Mouse (Mus musculus): Measurements from ENCODE around the gene Pxk. TPM values are rescaled to one million over a fixed set of nuclear protein-coding genes. Genes with fewer than 3 reads are reported as not detected.
A peak's percentile ranks its signal among the peaks of the same experiment; 100 is the strongest.

Pxk gene
- polyA plus RNA-seq, 1 experiment from 2014 or later = 26.4 TPM

- Histone ChIP-seq H3K4me1 (replicated peaks; ENCODE audit: control insufficient read depth, insufficient read depth, low read length) (no peaks in the 10 kb centered on the region; the same call in 1 of the 2 replicates), H3K27ac (ENCODE audit: low read depth, low read length) (peak overlapping the region; percentile 26; the same call in 1 of the 2 replicates), H3K36me3 (ENCODE audit: control insufficient read depth, insufficient read depth, low read length) (no peaks in the 10 kb centered on the region), H3K9ac (ENCODE audit: low read length) (no peak overlapping the region), H3K4me2 (ENCODE audit: low read depth, low read length, severe bottlenecking) (no peak overlapping the region), H3K9me3 (ENCODE audit: control insufficient read depth, low read length) (no peaks in the 10 kb centered on the region), H3K27me3 (ENCODE audit: control insufficient read depth, insufficient read depth, low read length) (no peaks in the 10 kb centered on the region), H3K4me3 (ENCODE audit: low read depth, low read length) (no peak overlapping the region)
- WGBS = 43% methylated on average over 3 of the region's 3 CpGs
- no peak for ATAC-seq (replicated peaks; ENCODE audit: low FRiP score)
- peak; percentile 35 for DNase-seq (ENCODE audit: low spot score)
Observed at GRCm38 (mm10) chr14:8062537-8063301, 35.3 kb upstream of the Pxk start.

DNA sequence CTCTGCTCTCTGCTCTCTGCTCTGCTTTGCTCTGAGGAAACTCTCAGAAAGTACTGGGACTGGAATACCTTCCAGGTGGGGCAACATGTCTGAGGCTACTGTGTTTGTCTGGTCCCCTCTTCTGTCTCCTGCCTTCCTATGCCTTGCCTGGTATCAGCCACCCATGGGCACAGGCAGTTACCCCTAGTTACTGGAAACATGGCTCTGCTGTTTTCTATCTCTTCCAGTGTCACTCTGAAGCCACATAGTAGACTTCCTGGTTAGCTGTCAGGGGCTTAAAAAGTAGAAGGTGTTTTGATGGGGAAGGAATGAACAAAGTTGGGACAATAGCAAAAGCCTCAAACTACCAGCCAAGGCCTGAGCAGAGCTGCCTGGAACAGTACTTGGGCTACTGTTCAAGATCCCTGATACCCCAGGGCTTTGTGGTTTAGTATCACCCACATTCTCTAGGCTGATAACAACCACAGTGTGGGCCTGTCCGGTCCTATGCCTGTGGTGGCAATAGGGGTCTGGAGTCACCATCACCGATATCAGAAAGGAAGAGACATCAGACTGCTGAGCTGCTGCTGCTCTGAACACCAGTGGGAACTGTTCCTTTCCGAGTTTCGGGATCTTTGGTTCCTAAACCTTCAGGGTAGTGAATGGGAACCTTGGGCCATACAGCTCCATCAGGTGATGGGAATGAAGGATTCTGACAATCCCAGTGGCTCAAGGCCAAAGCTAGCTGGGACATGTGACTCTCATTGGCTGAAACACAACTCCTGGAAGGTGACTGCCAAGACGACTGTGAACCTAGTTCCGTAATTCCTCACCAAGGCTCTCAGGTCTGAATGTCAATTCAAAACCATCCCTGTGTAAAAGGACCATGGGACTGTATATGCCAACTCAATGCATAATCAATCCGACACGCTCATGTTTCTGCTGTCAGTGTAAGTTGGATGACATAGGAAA, 33.9 kb upstream of the Pxk start:
- Histone ChIP-seq H3K4me1 (replicated peaks; ENCODE audit: control insufficient read depth, insufficient read depth, low read length) (no peaks in the 10 kb centered on the region; the same call in 1 of the 2 replicates), H3K4me2 (ENCODE audit: low read depth, low read length, severe bottlenecking) (no peak overlapping the region), H3K9me3 (ENCODE audit: control insufficient read depth, low read length) (no peaks in the 10 kb centered on the region), H3K27ac (ENCODE audit: low read depth, low read length) (no peak overlapping the region), H3K36me3 (ENCODE audit: control insufficient read depth, insufficient read depth, low read length) (no peaks in the 10 kb centered on the region), H3K4me3 (ENCODE audit: low read depth, low read length) (no peak overlapping the region), H3K27me3 (ENCODE audit: control insufficient read depth, insufficient read depth, low read length) (no peaks in the 10 kb centered on the region), H3K9ac (ENCODE audit: low read length) (no peak overlapping the region)
- 90% methylated on average over 8 of the region's 8 CpGs for WGBS
- DNase-seq (ENCODE audit: low spot score) (peak; percentile 39), ATAC-seq (replicated peaks; ENCODE audit: low FRiP score) (no peak)

- peak within 1 kb of the TSS; percentile 75 for H3K4me2 ChIP-seq (ENCODE audit: low read depth, low read length, severe bottlenecking)
- no peaks in the 10 kb centered on the region for H3K4me1 ChIP-seq (replicated peaks; ENCODE audit: control insufficient read depth, insufficient read depth, low read length)
- ATAC-seq (replicated peaks; ENCODE audit: low FRiP score) = peak; percentile 95
- H3K36me3 ChIP-seq (ENCODE audit: control insufficient read depth, insufficient read depth, low read length) = no peaks in the 10 kb centered on the region
- H3K9ac ChIP-seq (ENCODE audit: low read length) = peak within 1 kb of the TSS; percentile 72
- under 1% methylated on average over 47 of the region's 47 CpGs for WGBS
- DNase-seq (ENCODE audit: low spot score) = peak; percentile 96
- H3K4me3 ChIP-seq (ENCODE audit: low read depth, low read length) = peak within 1 kb of the TSS; percentile 65
- H3K27ac ChIP-seq (ENCODE audit: low read depth, low read length) = peak within 1 kb of the TSS; percentile 79
- no peaks in the 10 kb centered on the region for H3K27me3 ChIP-seq (ENCODE audit: control insufficient read depth, insufficient read depth, low read length)
- no peaks in the 10 kb centered on the region for H3K9me3 ChIP-seq (ENCODE audit: control insufficient read depth, low read length)
Observed at GRCm38 (mm10) chr14:8080165-8080679, 17.8 kb upstream of the Pxk start, which contains the start of gene Rpp14. Rpp14 (plus strand) TSS chr14:8080367.

GRCm38 (mm10) chr14:8080718-8081117, 17.3 kb upstream of the Pxk start:
- Histone ChIP-seq H3K36me3 (ENCODE audit: control insufficient read depth, insufficient read depth, low read length) (no peaks in the 10 kb centered on the region), H3K4me2 (ENCODE audit: low read depth, low read length, severe bottlenecking) (peak overlapping the region; percentile 75), H3K27ac (ENCODE audit: low read depth, low read length) (peak overlapping the region; percentile 79; the same call in 1 of the 2 replicates), H3K4me1 (replicated peaks; ENCODE audit: control insufficient read depth, insufficient read depth, low read length) (no peaks in the 10 kb centered on the region), H3K27me3 (ENCODE audit: control insufficient read depth, insufficient read depth, low read length) (no peaks in the 10 kb centered on the region), H3K4me3 (ENCODE audit: low read depth, low read length) (peak overlapping the region; percentile 65), H3K9me3 (ENCODE audit: control insufficient read depth, low read length) (no peaks in the 10 kb centered on the region), H3K9ac (ENCODE audit: low read length) (peak overlapping the region; percentile 72)
- ATAC-seq (replicated peaks; ENCODE audit: low FRiP score) = peak; percentile 54
- DNase-seq (ENCODE audit: low spot score) = no peak
- 5% methylated on average over 11 of the region's 11 CpGs for WGBS

DNA sequence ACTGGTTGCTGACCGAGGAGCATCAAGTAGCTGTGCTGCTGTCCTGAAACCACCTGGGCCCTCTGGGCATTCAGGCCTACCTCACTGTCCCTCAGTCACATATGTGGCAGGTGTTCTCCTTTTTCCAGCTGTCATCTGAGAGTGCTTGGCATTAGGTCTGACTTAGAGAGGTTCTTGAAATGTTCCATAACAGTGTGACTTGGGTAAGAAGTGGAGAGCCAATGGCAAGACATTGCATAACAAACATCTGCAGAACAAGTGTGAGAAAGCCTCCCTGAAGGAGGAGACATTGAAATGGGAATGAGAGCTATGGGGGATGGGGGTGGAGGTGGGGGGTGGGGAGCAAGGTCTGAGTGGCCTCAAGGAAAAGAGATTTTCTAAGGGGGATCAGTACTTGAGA, 15.1 kb upstream of the Pxk start:
- Histone ChIP-seq H3K9me3 (ENCODE audit: control insufficient read depth, low read length) (no peaks in the 10 kb centered on the region), H3K27me3 (ENCODE audit: control insufficient read depth, insufficient read depth, low read length) (no peaks in the 10 kb centered on the region), H3K4me1 (replicated peaks; ENCODE audit: control insufficient read depth, insufficient read depth, low read length) (no peaks in the 10 kb centered on the region), H3K36me3 (ENCODE audit: control insufficient read depth, insufficient read depth, low read length) (peaks cover 3% of the 10 kb centered on the region; the same call in 1 of the 2 replicates), H3K4me2 (ENCODE audit: low read depth, low read length, severe bottlenecking) (no peak overlapping the region), H3K27ac (ENCODE audit: low read depth, low read length) (no peak overlapping the region), H3K4me3 (ENCODE audit: low read depth, low read length) (no peak overlapping the region), H3K9ac (ENCODE audit: low read length) (no peak overlapping the region)
- WGBS = 92% methylated on average over 1 of the region's 1 CpGs
- DNase-seq (ENCODE audit: low spot score) (no peak), ATAC-seq (replicated peaks; ENCODE audit: low FRiP score) (no peak)

GRCm38 (mm10) chr14:8089016-8089415, 9.0 kb upstream of the Pxk start:
- no peak overlapping the region for H3K9ac ChIP-seq (ENCODE audit: low read length)
- no peak overlapping the region for H3K27ac ChIP-seq (ENCODE audit: low read depth, low read length)
- no peak for ATAC-seq (replicated peaks; ENCODE audit: low FRiP score)
- H3K4me3 ChIP-seq (ENCODE audit: low read depth, low read length) = no peak overlapping the region
- DNase-seq (ENCODE audit: low spot score) = no peak
- H3K4me2 ChIP-seq (ENCODE audit: low read depth, low read length, severe bottlenecking) = no peak overlapping the region
- no peaks in the 10 kb centered on the region for H3K4me1 ChIP-seq (replicated peaks; ENCODE audit: control insufficient read depth, insufficient read depth, low read length)
- peaks cover 3% of the 10 kb centered on the region; the same call in 1 of the 2 replicates for H3K36me3 ChIP-seq (ENCODE audit: control insufficient read depth, insufficient read depth, low read length)
- no peaks in the 10 kb centered on the region for H3K9me3 ChIP-seq (ENCODE audit: control insufficient read depth, low read length)
- no peaks in the 10 kb centered on the region for H3K27me3 ChIP-seq (ENCODE audit: control insufficient read depth, insufficient read depth, low read length)
- 94% methylated on average over 2 of the region's 2 CpGs for WGBS

DNA sequence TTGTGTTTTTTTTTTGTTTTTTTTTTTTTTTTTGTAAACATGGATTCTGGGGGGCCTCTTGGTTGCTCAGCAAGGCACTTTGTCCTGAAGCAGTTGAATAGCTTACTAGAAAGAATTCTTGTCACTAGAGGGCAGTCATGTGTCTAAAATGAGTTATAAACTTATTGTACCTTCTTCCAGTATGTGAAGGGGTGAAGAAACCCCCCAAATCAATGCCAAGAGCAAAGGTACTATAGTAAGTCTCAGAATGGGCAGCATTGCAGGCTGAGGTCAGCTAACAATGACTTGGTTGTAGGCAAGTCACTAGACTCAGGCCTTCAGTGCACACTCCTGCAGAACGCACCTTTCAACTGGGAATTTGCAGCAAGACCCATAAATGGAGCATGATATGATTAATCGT, 5.4 kb upstream of the Pxk start:
- no peak overlapping the region for H3K4me3 ChIP-seq (ENCODE audit: low read depth, low read length)
- 87% methylated on average over 2 of the region's 2 CpGs for WGBS
- no peaks in the 10 kb centered on the region for H3K4me1 ChIP-seq (replicated peaks; ENCODE audit: control insufficient read depth, insufficient read depth, low read length)
- no peak overlapping the region for H3K9ac ChIP-seq (ENCODE audit: low read length)
- H3K9me3 ChIP-seq (ENCODE audit: control insufficient read depth, low read length) = no peaks in the 10 kb centered on the region
- no peak for DNase-seq (ENCODE audit: low spot score)
- no peak overlapping the region for H3K4me2 ChIP-seq (ENCODE audit: low read depth, low read length, severe bottlenecking)
- H3K36me3 ChIP-seq (ENCODE audit: control insufficient read depth, insufficient read depth, low read length) = no peaks in the 10 kb centered on the region; the same call in 1 of the 2 replicates
- no peak overlapping the region for H3K27ac ChIP-seq (ENCODE audit: low read depth, low read length)
- no peaks in the 10 kb centered on the region for H3K27me3 ChIP-seq (ENCODE audit: control insufficient read depth, insufficient read depth, low read length)
- ATAC-seq (replicated peaks; ENCODE audit: low FRiP score) = peak; percentile 45; the same call in 1 of the 2 replicates

GRCm38 (mm10) chr14:8093427-8093826, 4.6 kb upstream of the Pxk start:
- Histone ChIP-seq H3K27me3 (ENCODE audit: control insufficient read depth, insufficient read depth, low read length) (no peaks in the 10 kb centered on the region), H3K4me3 (ENCODE audit: low read depth, low read length) (no peak overlapping the region), H3K4me2 (ENCODE audit: low read depth, low read length, severe bottlenecking) (no peak overlapping the region), H3K36me3 (ENCODE audit: control insufficient read depth, insufficient read depth, low read length) (no peaks in the 10 kb centered on the region; the same call in 1 of the 2 replicates), H3K9me3 (ENCODE audit: control insufficient read depth, low read length) (no peaks in the 10 kb centered on the region), H3K4me1 (replicated peaks; ENCODE audit: control insufficient read depth, insufficient read depth, low read length) (no peaks in the 10 kb centered on the region), H3K27ac (ENCODE audit: low read depth, low read length) (no peak overlapping the region), H3K9ac (ENCODE audit: low read length) (no peak overlapping the region)
- WGBS = 44% methylated on average over 5 of the region's 5 CpGs
- no peak for DNase-seq (ENCODE audit: low spot score)
- ATAC-seq (replicated peaks; ENCODE audit: low FRiP score) = no peak; the same call in 1 of the 2 replicates

Data from forebrain, embryonic 11.5 days (tissue).